Mouse (Mus musculus) testis, adult 2 months (tissue): ENCODE data around the gene Magee1. TPM values are rescaled to one million over a fixed set of nuclear protein-coding genes. Genes with fewer than 3 reads are reported as not detected.
"Not testable (repeated sequence)": the region's sequence is repeated elsewhere in the genome, so short reads cannot be mapped to it uniquely, and the experiment has no call there.

ENCODE experiments used
- H3K27ac ChIP-seq: fragments of 200-500 bp; 2 replicates; pipeline ENCODE4 v1.5.1; 2012; ENCODE audit warnings: low read depth, low read length; ENCODE audit not compliant: control insufficient read depth, insufficient read depth
- H3K27me3 ChIP-seq: fragments of 200-500 bp; 2 replicates; pipeline ENCODE4 v1.6.1; 2012; ENCODE audit warnings: mild to moderate bottlenecking, low read length, moderate library complexity; ENCODE audit not compliant: control insufficient read depth, insufficient read depth
- H3K36me3 ChIP-seq: fragments of 200-500 bp; 2 replicates; pipeline ENCODE4 v1.6.1; 2012; ENCODE audit warnings: mild to moderate bottlenecking, low read length; ENCODE audit not compliant: control insufficient read depth, insufficient read depth
- H3K4me1 ChIP-seq: fragments of 200-500 bp; 2 replicates; pipeline ENCODE4 v1.6.1; 2012; ENCODE audit warnings: low read length; ENCODE audit not compliant: control insufficient read depth, insufficient read depth
- H3K4me3 ChIP-seq: fragments of 200-500 bp; 2 replicates; pipeline ENCODE4 v1.5.1; 2012; ENCODE audit warnings: low read depth, mild to moderate bottlenecking, low read length, moderate library complexity, mixed read lengths; ENCODE audit not compliant: control insufficient read depth
- CTCF ChIP-seq: fragments of 200-500 bp; IDR thresholded peaks from 2 replicates; pipeline ENCODE4 v1.5.1; 2012; ENCODE audit warnings: low read depth, mild to moderate bottlenecking, inconsistent platforms, low read length, moderate library complexity; ENCODE audit not compliant: control insufficient read depth, insufficient read depth, insufficient replicate concordance
- POLR2A ChIP-seq: fragments of 200-500 bp; IDR thresholded peaks from 2 replicates; pipeline ENCODE4 v1.6.1; 2012; ENCODE audit warnings: low read depth, mild to moderate bottlenecking, inconsistent platforms, low read length, moderate library complexity; ENCODE audit not compliant: control insufficient read depth
- polyA plus RNA-seq: library from polyadenylated mRNA; depleted of rRNA; stranded (reverse); fragments of >200 nt; gene quantifications from 2 replicates; pipeline ENCODE4 v1.2.3, GENCODE M21; 2012; rRNA removed

The Magee1 gene
- 2.1 and 3.0 TPM in 2 replicates for polyA plus RNA-seq

DNA sequence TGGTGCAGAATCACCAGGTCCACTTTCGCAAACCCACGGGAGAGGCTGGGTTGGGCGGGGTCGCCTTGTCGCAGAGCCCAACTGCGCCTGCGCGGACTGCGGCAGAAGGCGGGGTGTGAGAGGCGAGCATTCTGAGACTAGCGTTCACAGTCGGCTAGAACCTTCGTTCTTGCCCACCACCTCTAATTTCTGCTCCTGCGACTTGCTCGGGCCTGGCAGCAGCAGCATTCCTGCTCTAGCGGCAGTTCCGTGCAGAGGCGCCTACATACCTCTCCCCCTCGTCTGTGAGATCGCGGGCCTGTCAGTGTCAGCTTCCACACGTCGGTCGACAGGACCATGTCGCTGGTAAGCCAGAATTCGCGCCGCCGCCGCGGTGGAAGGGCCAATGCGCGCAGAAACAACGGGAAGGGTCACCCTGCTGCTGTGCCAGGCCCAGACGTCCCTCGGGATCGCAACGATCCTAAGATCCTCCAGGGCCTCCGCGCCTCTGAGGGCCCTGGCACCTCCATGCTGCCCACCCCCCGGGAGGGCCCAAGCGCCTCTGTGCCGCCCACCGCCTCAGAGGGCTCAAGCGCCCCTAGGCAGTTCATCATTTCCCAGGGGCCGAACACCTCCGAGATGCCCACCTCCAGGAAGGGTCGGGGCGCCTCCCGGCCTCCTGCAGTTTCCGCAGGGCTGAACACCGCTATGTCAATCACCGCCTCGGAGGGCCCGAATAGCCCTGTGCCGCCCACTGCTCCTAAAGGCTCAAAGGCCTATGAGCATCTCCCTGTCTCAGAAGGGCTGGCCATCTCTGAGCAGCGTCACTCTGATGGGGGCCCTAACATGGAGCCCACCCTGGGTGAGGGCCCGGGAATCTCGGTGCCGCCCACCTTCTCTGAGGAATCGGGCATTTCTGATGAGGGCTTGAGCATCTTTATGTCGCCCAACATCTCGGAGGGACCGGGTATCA, at the start of gene Magee1:
Magee1 (plus strand) TSS at position 104 of the 952 bp plus-strand sequence.
- H3K27ac ChIP-seq = peak within 1 kb of the TSS; percentile 75
- H3K4me1 ChIP-seq = peaks cover 2% of the 10 kb centered on the region; the same call in 1 of the 2 replicates
- H3K36me3 ChIP-seq = no peaks in the 10 kb centered on the region
- TF ChIP-seq CTCF (no peak), POLR2A (peak; percentile 44; the same call in 1 of the 2 replicates)
- H3K27me3 ChIP-seq = no peaks in the 10 kb centered on the region
- H3K4me3 ChIP-seq = peak within 1 kb of the TSS; percentile 94

DNA sequence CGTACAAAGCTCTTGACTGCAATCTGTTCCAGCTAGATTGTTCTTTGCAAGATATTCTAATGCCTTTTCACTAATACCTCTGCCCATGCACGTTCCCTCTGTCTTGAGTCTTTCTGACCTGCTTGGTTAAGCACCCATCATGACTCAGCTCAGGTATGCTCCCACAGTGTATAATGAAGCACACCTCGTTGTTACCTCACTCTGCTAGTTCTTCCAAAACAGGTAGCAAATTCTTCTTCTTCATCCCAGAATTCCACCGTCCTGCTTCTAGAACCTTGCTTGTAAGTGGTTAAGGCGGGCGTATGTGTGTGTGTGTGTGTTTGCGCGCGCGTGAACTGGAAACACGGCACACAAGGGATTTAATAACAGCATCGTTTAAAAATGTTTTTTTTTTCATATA, 41.0 kb upstream of the Magee1 start:
- Histone ChIP-seq H3K27ac (peak overlapping the region; percentile 25; the same call in 1 of the 2 replicates), H3K4me1 (no peaks in the 10 kb centered on the region), H3K36me3 (no peaks in the 10 kb centered on the region), H3K4me3 (peak overlapping the region; percentile 89), H3K27me3 (no peaks in the 10 kb centered on the region)
- TF ChIP-seq CTCF = no peak
- no peak for TF ChIP-seq POLR2A

DNA sequence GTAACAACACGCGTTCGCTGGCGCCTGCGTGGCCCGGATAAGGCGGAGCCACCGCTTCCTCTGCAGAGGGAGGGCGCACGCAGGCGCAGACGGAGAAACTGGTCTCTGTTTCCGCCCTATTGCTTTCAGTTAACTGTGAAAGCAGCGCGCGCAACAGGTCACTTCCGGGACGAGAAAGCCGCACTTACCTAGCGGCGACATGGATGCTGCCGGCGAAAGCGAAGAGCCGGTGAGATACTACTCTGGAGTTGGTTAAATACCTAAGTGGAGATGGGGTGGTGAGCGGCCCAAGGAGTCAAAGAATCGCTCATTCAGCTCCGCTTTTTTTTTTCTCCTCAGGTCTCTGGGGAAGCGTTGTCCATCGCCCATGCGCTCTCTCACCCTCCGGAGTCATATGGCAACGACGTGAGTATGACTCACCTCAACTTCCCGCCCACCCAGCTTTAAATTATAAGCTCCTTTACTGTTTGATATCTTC, 40.5 kb upstream of the Magee1 start, which contains the start of gene Pbdc1:
Pbdc1 (plus strand) TSS at position 142 of the 478 bp plus-strand sequence.
- TF ChIP-seq POLR2A = peak; percentile 73
- TF ChIP-seq CTCF = no peak
- Histone ChIP-seq H3K4me1 (no peaks in the 10 kb centered on the region), H3K27ac (peak within 1 kb of the TSS; percentile 89), H3K27me3 (no peaks in the 10 kb centered on the region), H3K4me3 (peak within 1 kb of the TSS; percentile 89), H3K36me3 (no peaks in the 10 kb centered on the region)

DNA sequence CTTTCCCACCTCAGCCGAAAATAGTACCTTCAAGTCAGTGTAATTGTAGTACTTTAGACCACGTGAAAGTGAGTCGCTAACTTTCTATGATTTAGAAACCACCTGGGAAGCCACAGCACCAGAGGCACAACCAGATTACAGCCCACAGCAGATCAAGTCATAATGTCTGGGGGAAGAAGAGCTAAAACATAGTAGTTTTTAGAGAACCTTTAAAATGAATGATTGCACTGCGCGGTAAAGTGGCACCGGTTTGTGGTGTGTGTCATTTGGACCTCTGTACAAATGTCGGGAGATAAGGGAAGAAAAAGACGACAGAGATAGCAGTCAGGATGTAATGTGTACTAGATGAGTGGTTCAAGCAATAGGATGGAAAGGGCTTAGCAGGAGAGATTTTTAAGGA, 40.1 kb upstream of the Magee1 start:
- TF ChIP-seq POLR2A (no peak), CTCF (no peak)
- Histone ChIP-seq H3K27ac (peak overlapping the region; percentile 89), H3K4me3 (peak overlapping the region; percentile 89), H3K27me3 (no peaks in the 10 kb centered on the region), H3K4me1 (no peaks in the 10 kb centered on the region), H3K36me3 (no peaks in the 10 kb centered on the region)

DNA sequence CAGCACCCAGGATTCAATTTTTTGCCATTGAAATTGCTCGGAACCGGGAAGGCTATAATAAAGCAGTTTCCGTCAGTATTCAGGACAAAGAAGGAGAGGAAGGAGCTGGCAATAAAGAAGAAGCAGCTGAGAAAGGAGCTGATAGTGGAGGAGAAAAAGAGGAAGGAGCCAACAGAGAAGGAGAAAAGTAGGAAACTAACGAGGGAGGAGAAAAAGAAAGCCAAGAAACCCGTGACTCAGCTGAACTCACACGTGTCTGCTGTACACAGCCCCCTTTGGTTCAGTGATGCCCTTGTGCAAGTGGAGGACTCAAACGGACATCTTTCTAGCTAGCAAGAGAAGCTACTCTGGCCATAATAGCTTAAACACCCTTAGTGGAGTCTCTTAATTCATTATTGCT, 37.2 kb upstream of the Magee1 start:
- not testable (repeated sequence) for H3K4me1 ChIP-seq, H3K27me3 ChIP-seq, H3K4me3 ChIP-seq, H3K27ac ChIP-seq, H3K36me3 ChIP-seq

DNA sequence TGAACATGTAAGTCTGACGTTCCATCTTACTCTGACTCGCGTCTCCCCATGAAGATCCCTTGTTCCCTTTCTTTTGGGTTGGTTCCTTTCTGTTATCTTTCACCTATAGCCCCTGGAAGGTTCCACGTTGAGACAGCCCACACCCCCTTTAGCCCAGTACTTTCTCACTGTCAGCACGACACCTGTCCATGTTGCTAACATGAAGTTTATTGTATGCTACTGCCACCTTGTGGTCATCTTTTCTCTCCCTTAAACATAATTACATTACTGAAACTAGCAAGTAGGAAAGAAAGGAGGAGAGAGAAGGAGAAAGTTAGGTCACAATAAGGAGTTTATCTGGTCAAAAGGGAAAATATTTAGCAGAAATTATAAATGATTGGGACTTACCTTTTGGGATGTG, 16.0 kb upstream of the Magee1 start:
- no peak for TF ChIP-seq POLR2A
- no peak for TF ChIP-seq CTCF
- H3K27me3 ChIP-seq = no peaks in the 10 kb centered on the region

DNA sequence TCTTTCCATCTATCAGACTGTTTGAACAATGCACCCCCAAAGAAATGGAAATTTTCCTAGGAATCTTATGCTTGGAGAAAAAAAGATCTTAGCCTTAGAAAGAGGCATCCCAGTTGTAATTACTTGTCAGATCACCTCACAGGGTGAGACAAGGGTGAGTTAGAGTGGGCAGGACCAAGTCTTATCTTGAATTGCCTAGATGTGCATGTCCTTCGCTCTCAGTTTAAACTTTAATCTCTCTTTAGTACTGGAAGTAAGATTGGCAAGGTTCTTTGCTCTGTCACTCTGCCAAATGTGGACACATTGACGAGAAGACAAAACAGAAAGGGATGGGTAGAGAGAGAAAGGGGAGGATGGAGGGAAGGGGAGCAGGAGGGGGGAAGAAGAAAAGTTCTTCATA, 5.2 kb upstream of the Magee1 start:
- no peak for TF ChIP-seq CTCF
- TF ChIP-seq POLR2A = no peak
- H3K4me3 ChIP-seq = no peak overlapping the region
- H3K36me3 ChIP-seq = no peaks in the 10 kb centered on the region
- H3K27ac ChIP-seq = no peak overlapping the region
- no peaks in the 10 kb centered on the region for H3K27me3 ChIP-seq
- no peaks in the 10 kb centered on the region for H3K4me1 ChIP-seq

More for the DNA sequence above, 16.0 kb upstream of the Magee1 start:
- no peaks in the 10 kb centered on the region for H3K4me1 ChIP-seq
- no peaks in the 10 kb centered on the region for H3K36me3 ChIP-seq
- no peak overlapping the region for H3K4me3 ChIP-seq
- no peak overlapping the region for H3K27ac ChIP-seq
